Mouse (Mus musculus) midbrain, embryonic 10.5 days (tissue): Measurements from ENCODE around the gene Csnk1e. TPM values are rescaled to one million over a fixed set of nuclear protein-coding genes. Genes with fewer than 3 reads are reported as not detected.

ENCODE experiments used
- DNase-seq: peaks from one replicate; pipeline ENCODE4 v3.0.0-alpha.2; 2017; ENCODE audit warnings: low spot score
- H3K27ac ChIP-seq: fragments of 300-500 bp; sonication (generic); replicated peaks from 2 replicates; pipeline ENCODE4 v1.5.1; 2016; ENCODE audit warnings: mild to moderate bottlenecking
- H3K27me3 ChIP-seq: fragments of 300-500 bp; sonication (generic); 2 replicates; pipeline ENCODE4 v1.6.1; 2016; ENCODE audit warnings: low read depth, mild to moderate bottlenecking; ENCODE audit not compliant: poor library complexity, severe bottlenecking
- H3K36me3 ChIP-seq: fragments of 300-500 bp; sonication (generic); 2 replicates; pipeline ENCODE4 v1.6.1; 2016; ENCODE audit warnings: mild to moderate bottlenecking, moderate library complexity
- H3K4me1 ChIP-seq: fragments of 300-500 bp; sonication (generic); 2 replicates; pipeline ENCODE4 v1.6.1; 2016
- H3K4me3 ChIP-seq: fragments of 300-500 bp; sonication (generic); 2 replicates; pipeline ENCODE4 v1.5.1; 2016; ENCODE audit warnings: mild to moderate bottlenecking, moderate library complexity
- H3K9me3 ChIP-seq: fragments of 300-500 bp; sonication (generic); replicated peaks from 2 replicates; pipeline ENCODE4 v1.6.1; 2016; ENCODE audit warnings: mild to moderate bottlenecking
- WGBS: fragments of 180-500 bp; shearing (Covaris S2); methylation state at CpG from one replicate; pipeline ENCODE4 v1.1.7; 2016; 5-methylcytosine and 5-hydroxymethylcytosine counted together
- polyA plus RNA-seq: library from polyadenylated mRNA; unstranded; fragments of >200 nt; fragmentation: Nextera tagmentation; extraction: Ambion mirVana; gene quantifications from 2 replicates; pipeline ENCODE4 v1.2.1, GENCODE M21; 2016

The Csnk1e gene
- polyA plus RNA-seq, 1 experiment from 2014 or later, result 128 TPM

- no peak for DNase-seq
- Histone ChIP-seq H3K27me3 (no peaks in the 10 kb centered on the region), H3K9me3 (peaks cover 8% of the 10 kb centered on the region; the same call in 1 of the 2 replicates), H3K36me3 (peaks cover 100% of the 10 kb centered on the region), H3K4me3 (no peak overlapping the region), H3K4me1 (peaks cover 49% of the 10 kb centered on the region), H3K27ac (peak overlapping the region; percentile 66)
- 79% methylated on average over 7 of the region's 7 CpGs for WGBS
Observed at GRCm38 (mm10) chr15:79431925-79432324, 23.4 kb downstream of the Csnk1e start.

GRCm38 (mm10) chr15:79430461-79431000, 24.8 kb downstream of the Csnk1e start:
- WGBS, result 79% methylated on average over 10 of the region's 10 CpGs
- peaks cover 8% of the 10 kb centered on the region; the same call in 1 of the 2 replicates for H3K9me3 ChIP-seq
- H3K4me1 ChIP-seq, result peaks cover 35% of the 10 kb centered on the region
- no peaks in the 10 kb centered on the region for H3K27me3 ChIP-seq
- H3K27ac ChIP-seq, result no peak overlapping the region
- no peak overlapping the region for H3K4me3 ChIP-seq
- DNase-seq, result no peak
- peaks cover 100% of the 10 kb centered on the region for H3K36me3 ChIP-seq

DNA sequence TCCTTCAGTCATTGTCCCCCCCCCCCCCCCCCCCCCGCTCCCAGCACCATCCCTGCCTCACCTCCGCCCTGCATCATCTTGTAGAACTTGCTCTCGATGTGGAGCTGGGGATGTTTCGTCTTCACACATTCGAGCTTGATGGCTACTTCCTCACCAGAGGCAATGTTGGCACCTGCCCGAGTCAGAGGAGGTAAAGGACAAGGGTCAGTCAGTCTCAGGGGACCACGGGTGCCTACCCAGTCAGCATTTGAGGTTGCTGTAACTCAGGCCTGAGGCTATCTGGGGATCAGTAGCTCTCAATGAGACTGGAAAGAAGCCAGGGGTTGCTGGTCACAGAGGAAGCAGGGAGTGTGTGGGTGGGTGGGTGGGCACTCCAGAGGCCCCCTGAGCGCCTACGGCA, 25.4 kb downstream of the Csnk1e start:
- no peak overlapping the region for H3K27ac ChIP-seq
- no peak overlapping the region for H3K4me3 ChIP-seq
- WGBS, result 95% methylated on average over 8 of the region's 9 CpGs
- H3K36me3 ChIP-seq, result peaks cover 100% of the 10 kb centered on the region
- peaks cover 8% of the 10 kb centered on the region; the same call in 1 of the 2 replicates for H3K9me3 ChIP-seq
- no peak for DNase-seq
- peaks cover 29% of the 10 kb centered on the region for H3K4me1 ChIP-seq
- no peaks in the 10 kb centered on the region for H3K27me3 ChIP-seq

DNA sequence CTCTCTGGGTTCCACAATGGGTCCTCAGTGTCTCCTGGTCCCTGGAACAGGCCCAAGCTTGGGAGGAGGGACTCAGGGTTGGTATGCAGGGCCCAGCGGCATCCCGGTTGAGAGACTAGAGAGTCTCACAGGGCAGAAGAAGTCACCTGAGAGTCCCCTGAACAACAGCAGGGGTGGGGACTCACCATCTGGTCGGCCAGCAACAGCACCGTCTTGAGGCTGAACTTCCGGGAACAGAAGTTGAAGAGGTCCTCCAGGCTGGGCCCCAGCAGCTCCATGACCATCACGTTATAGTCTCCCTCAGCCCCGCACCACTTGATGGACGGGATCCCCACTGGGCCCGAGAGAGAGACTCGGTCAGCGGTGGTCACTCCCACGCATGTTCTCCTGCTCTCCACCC, 25.8 kb downstream of the Csnk1e start:
- no peak for DNase-seq
- Histone ChIP-seq H3K4me1 (peaks cover 25% of the 10 kb centered on the region), H3K36me3 (peaks cover 100% of the 10 kb centered on the region), H3K27ac (no peak overlapping the region), H3K9me3 (peaks cover 8% of the 10 kb centered on the region; the same call in 1 of the 2 replicates), H3K4me3 (no peak overlapping the region), H3K27me3 (no peaks in the 10 kb centered on the region)
- 91% methylated on average over 12 of the region's 12 CpGs for WGBS

DNA sequence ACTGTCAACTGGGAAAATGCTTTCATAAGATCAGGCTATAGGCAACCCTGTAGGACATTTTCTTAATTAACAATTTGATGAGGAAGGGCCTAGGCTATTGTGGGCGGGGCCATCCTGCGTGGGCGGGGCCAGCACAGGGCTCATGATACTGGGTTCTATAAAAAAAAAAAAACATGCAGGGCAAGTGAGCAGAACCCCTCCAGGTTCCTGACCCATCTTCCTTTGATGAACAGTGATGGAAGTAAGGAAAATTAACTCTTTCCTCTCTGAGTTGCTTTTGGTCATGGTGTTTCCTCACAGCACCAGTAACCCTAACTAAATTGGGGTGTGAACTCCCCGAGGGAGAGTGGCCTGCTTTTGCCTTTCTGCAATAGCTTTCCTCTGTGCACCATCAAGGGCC, 26.8 kb downstream of the Csnk1e start:
- H3K9me3 ChIP-seq, result no peaks in the 10 kb centered on the region
- 84% methylated on average over 4 of the region's 4 CpGs for WGBS
- peaks cover 16% of the 10 kb centered on the region for H3K4me1 ChIP-seq
- H3K27ac ChIP-seq, result no peak overlapping the region
- no peak overlapping the region for H3K4me3 ChIP-seq
- H3K36me3 ChIP-seq, result peaks cover 100% of the 10 kb centered on the region
- H3K27me3 ChIP-seq, result no peaks in the 10 kb centered on the region
- no peak for DNase-seq

DNA sequence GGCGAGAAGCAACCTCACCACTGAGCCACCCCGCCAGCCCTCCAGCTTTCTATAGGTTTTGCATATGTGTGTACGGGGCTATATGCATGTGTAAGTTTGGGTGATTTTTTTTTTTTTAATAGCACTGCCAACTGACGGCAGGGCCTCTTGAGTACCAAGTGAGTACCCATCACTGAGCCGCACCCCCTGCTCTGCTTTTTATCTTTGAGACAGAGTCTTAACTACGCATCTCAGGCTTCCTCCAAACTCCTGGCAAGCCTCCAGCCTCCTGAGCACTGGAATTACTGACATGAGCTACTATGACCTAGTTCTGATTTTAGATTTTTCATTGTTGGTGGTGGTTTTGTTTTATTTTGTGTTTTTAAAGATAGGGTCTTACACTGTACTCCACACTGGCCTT, 27.9 kb downstream of the Csnk1e start:
- peaks cover 100% of the 10 kb centered on the region for H3K36me3 ChIP-seq
- no peak for DNase-seq
- no peak overlapping the region for H3K27ac ChIP-seq
- peaks cover 7% of the 10 kb centered on the region for H3K4me1 ChIP-seq
- WGBS, result 96% methylated on average over 6 of the region's 6 CpGs
- no peaks in the 10 kb centered on the region for H3K9me3 ChIP-seq
- H3K27me3 ChIP-seq, result no peaks in the 10 kb centered on the region
- no peak overlapping the region for H3K4me3 ChIP-seq

- no peak for DNase-seq
- Histone ChIP-seq H3K27me3 (no peaks in the 10 kb centered on the region), H3K36me3 (peaks cover 100% of the 10 kb centered on the region), H3K4me1 (0 out of 2 replicates have a peak, but pooled peaks cover 3% of the 10 kb centered on the region), H3K27ac (no peak overlapping the region), H3K9me3 (no peaks in the 10 kb centered on the region), H3K4me3 (no peak overlapping the region)
- WGBS, result 88% methylated on average over 11 of the region's 11 CpGs
Observed at GRCm38 (mm10) chr15:79425516-79425915, 29.9 kb downstream of the Csnk1e start.

DNA sequence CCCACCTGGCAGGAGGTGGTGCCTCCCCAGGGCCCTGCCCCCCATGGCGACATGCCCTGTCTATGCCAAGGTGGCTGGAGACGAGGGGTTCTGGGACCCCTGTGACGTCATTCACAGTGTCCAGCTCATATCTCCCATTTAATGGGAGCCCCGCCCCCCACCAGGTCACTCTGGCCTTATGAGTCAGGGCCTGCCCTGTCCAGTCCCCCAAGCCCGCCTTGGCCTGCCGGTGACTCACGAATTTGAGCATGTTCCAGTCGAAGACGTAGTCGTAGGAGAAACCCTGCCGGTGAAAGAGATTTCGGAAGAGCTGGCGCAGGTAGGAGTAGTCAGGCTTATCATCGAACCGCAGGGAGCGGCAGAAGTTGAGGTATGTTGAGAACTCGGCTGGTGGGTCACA, 30.8 kb downstream of the Csnk1e start:
- Histone ChIP-seq H3K4me3 (no peak overlapping the region), H3K27ac (no peak overlapping the region), H3K4me1 (0 out of 2 replicates have a peak, but pooled peaks cover 3% of the 10 kb centered on the region), H3K27me3 (no peaks in the 10 kb centered on the region), H3K36me3 (peaks cover 100% of the 10 kb centered on the region), H3K9me3 (no peaks in the 10 kb centered on the region)
- DNase-seq, result no peak
- 95% methylated on average over 17 of the region's 17 CpGs for WGBS

GRCm38 (mm10) chr15:79422715-79423243, 32.6 kb downstream of the Csnk1e start:
- peaks cover 100% of the 10 kb centered on the region for H3K36me3 ChIP-seq
- no peaks in the 10 kb centered on the region for H3K27me3 ChIP-seq
- no peak overlapping the region for H3K4me3 ChIP-seq
- no peak overlapping the region for H3K27ac ChIP-seq
- no peaks in the 10 kb centered on the region for H3K9me3 ChIP-seq
- WGBS, result 94% methylated on average over 6 of the region's 6 CpGs
- DNase-seq, result no peak
- H3K4me1 ChIP-seq, result 0 out of 2 replicates have a peak, but pooled peaks cover 3% of the 10 kb centered on the region

DNA sequence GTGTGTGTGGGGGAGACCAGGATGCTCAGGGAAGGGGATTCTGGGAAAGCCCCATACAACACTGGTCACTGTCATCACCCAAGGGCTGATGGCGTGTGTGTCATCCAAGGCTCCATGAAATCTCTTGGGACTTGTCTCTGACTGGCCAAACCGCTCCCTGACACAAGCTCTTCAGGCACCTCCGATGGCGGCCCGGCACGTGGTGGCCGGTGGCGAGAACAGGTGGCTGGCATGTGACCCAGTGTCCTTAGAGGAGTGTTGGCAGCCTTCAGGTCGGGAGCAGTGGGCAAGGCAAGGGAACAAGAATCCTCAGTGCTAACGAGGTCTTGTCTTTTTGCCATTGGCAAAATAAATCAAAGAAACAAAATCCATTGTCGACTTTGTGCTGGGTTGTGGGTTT, 36.7 kb downstream of the Csnk1e start:
- H3K27me3 ChIP-seq, result no peaks in the 10 kb centered on the region
- H3K9me3 ChIP-seq, result no peaks in the 10 kb centered on the region
- DNase-seq, result no peak
- H3K27ac ChIP-seq, result no peak overlapping the region
- no peak overlapping the region for H3K4me3 ChIP-seq
- H3K36me3 ChIP-seq, result peaks cover 79% of the 10 kb centered on the region
- 0 out of 2 replicates have a peak, but pooled peaks cover 3% of the 10 kb centered on the region for H3K4me1 ChIP-seq
- 94% methylated on average over 11 of the region's 11 CpGs for WGBS

DNA sequence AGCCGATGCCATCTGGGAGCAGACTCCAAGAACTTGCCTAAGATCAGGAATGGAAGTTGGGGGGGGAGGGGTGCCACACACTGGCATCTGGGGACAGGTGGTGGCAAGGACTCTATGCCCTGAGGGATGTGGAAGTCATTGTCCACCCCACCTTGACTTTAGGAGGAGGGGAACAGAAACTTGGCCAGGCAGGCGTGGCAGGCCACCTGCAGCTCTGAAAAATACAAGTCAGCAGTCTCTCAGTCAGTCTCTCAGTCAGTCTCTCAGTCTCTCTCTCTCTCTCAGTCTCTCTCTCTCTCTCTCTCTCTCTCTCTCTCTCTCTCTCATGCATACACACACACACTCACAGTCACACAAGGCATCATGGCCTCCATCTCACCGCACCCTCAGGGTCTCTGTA, 37.1 kb downstream of the Csnk1e start:
- Histone ChIP-seq H3K4me1 (0 out of 2 replicates have a peak, but pooled peaks cover 3% of the 10 kb centered on the region), H3K36me3 (peaks cover 75% of the 10 kb centered on the region), H3K4me3 (no peak overlapping the region), H3K27me3 (no peaks in the 10 kb centered on the region), H3K9me3 (no peaks in the 10 kb centered on the region), H3K27ac (no peak overlapping the region)
- WGBS, result 90% methylated on average over 3 of the region's 3 CpGs
- no peak for DNase-seq

DNA sequence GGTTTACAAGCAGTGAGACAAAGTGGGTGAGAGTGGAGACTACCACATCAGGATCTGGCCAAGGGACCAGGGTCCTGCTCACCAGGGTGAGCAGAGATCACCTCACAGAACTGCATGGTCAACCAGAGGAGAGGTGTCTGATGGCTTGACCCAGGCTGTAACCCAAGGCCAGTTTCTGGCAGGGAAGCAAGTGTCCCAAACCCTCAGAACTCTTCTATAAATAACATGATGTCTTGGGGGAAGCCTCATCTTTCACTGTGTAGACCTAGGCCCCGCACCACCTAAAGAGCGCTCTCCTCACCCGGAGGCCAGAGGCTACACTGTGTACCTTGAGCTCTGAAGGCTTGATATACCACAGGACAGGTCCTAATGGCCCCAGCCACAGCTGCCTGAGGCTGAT, 38.0 kb downstream of the Csnk1e start:
- 97% methylated on average over 3 of the region's 3 CpGs for WGBS
- Histone ChIP-seq H3K4me1 (0 out of 2 replicates have a peak, but pooled peaks cover under 1% of the 10 kb centered on the region), H3K27me3 (no peaks in the 10 kb centered on the region), H3K4me3 (no peak overlapping the region), H3K9me3 (no peaks in the 10 kb centered on the region), H3K27ac (no peak overlapping the region), H3K36me3 (peaks cover 66% of the 10 kb centered on the region)
- no peak for DNase-seq

- no peaks in the 10 kb centered on the region for H3K9me3 ChIP-seq
- DNase-seq, result no peak
- no peak overlapping the region for H3K27ac ChIP-seq
- WGBS, result 94% methylated on average over 10 of the region's 10 CpGs
- no peaks in the 10 kb centered on the region for H3K4me1 ChIP-seq
- no peaks in the 10 kb centered on the region for H3K27me3 ChIP-seq
- no peak overlapping the region for H3K4me3 ChIP-seq
- H3K36me3 ChIP-seq, result peaks cover 58% of the 10 kb centered on the region
Observed at GRCm38 (mm10) chr15:79416460-79417085, 38.8 kb downstream of the Csnk1e start.
